Mouse (Mus musculus) left cerebral cortex, adult 2 months (tissue): Measurements from ENCODE around the gene Sirt6. TPM values are rescaled to one million over a fixed set of nuclear protein-coding genes. Genes with fewer than 3 reads are reported as not detected.

Experiments
- DNase-seq, 2 experiments: peaks; one replicate each; pipeline ENCODE4 v3.0.0; 2021 to 2022; ENCODE audit warnings: low spot score in 2 of 2, mixed read lengths in 1 of 2; ENCODE audit errors: extremely low spot score in 1 of 2
- H3K27ac ChIP-seq: fragments of 200-600 bp; 2 replicates; pipeline ENCODE4 v1.8.1; 2022
- H3K4me3 ChIP-seq: fragments of 200-600 bp; 2 replicates; pipeline ENCODE4 v1.8.1; 2022
- CTCF ChIP-seq: fragments of 200-600 bp; IDR thresholded peaks from 2 replicates; pipeline ENCODE4 v1.8.1; 2022; ENCODE audit warnings: antibody characterized with exemption, mild to moderate bottlenecking, moderate library complexity
- intact Hi-C: fragments of 180-260 bp; cut with DNase I; formaldehyde crosslinking; loops from one replicate; pipeline ENCODE4 v1.15.1; 2025
- total RNA-seq, 2 experiments: library from RNA; stranded (reverse); gene quantifications; 2 replicates each; pipeline ENCODE4 v1.2.3; 2021

Gene Sirt6
- total RNA-seq, 2 experiments from 2014 or later: 26.8 to 28.6 TPM

- no peak for DNase-seq
- TF ChIP-seq CTCF: no peak
- Histone ChIP-seq H3K27ac (no peak overlapping the region), H3K4me3 (no peak overlapping the region)
- intact Hi-C loops: no loop called here
Observed at GRCm38 (mm10) chr10:81591846-81592245, 35.8 kb downstream of the Sirt6 start.

- no peak overlapping the region for H3K4me3 ChIP-seq
Observed at GRCm38 (mm10) chr10:81588739-81589138, 38.9 kb downstream of the Sirt6 start.

GRCm38 (mm10) chr10:81583347-81583746 lies 44.2 kb downstream of the Sirt6 start:
- intact Hi-C loops: no loop called here
- no peak overlapping the region for H3K27ac ChIP-seq
- no peak for DNase-seq

More at GRCm38 (mm10) chr10:81588739-81589138, 38.9 kb downstream of the Sirt6 start:
- no peak for TF ChIP-seq CTCF
- no peak overlapping the region for H3K27ac ChIP-seq
- intact Hi-C loops: no loop called here
- no peak for DNase-seq

GRCm38 (mm10) chr10:81580441-81581070 lies 47.0 kb downstream of the Sirt6 start:
- Histone ChIP-seq H3K4me3 (no peak overlapping the region), H3K27ac (no peak overlapping the region)
- TF ChIP-seq CTCF: peak; percentile 19
- intact Hi-C loops: no loop called here
- DNase-seq: no peak

More at GRCm38 (mm10) chr10:81583347-81583746, 44.2 kb downstream of the Sirt6 start:
- H3K4me3 ChIP-seq: no peak overlapping the region
- no peak for TF ChIP-seq CTCF

GRCm38 (mm10) chr10:81579967-81580366 lies 47.6 kb downstream of the Sirt6 start:
- Histone ChIP-seq H3K27ac (no peak overlapping the region), H3K4me3 (no peak overlapping the region)
- no peak for DNase-seq
- intact Hi-C loops: no loop called here
- no peak for TF ChIP-seq CTCF

- H3K4me3 ChIP-seq: peak overlapping the region; percentile 80
- no peak for DNase-seq
- H3K27ac ChIP-seq: no peak overlapping the region; the same call in 1 of the 2 replicates
- TF ChIP-seq CTCF: no peak
- intact Hi-C loops: loop anchor here (2.0 kb wide), 1 partner anchor 21 kb away; no protein-coding TSS in a partner anchor
Observed at GRCm38 (mm10) chr10:81575695-81576094, 51.9 kb downstream of the Sirt6 start.

GRCm38 (mm10) chr10:81575208-81575631 lies 52.4 kb downstream of the Sirt6 start:
- no peak for TF ChIP-seq CTCF
- peak overlapping the region; percentile 79 for H3K27ac ChIP-seq
- H3K4me3 ChIP-seq: peak overlapping the region; percentile 80
- intact Hi-C loops: loop anchor here (2.0 kb wide), 1 partner anchor 22 kb away; no protein-coding TSS in a partner anchor
- peak; percentile 62 for DNase-seq

- TF ChIP-seq CTCF: no peak
- Histone ChIP-seq H3K4me3 (peak within 1 kb of the TSS; percentile 80), H3K27ac (peak within 1 kb of the TSS; percentile 79)
- DNase-seq: no peak
- intact Hi-C loops: loop anchor here (2.0 kb wide), 1 partner anchor 22 kb away; no protein-coding TSS in a partner anchor
Observed at GRCm38 (mm10) chr10:81574081-81575056, 53.2 kb downstream of the Sirt6 start, which contains the start of gene Tle2. TSS of gene Tle2 (plus strand) at chr10:81574561.

GRCm38 (mm10) chr10:81572975-81573374 lies 54.6 kb downstream of the Sirt6 start:
- no peak for DNase-seq
- TF ChIP-seq CTCF: no peak
- no peak overlapping the region for H3K4me3 ChIP-seq
- intact Hi-C loops: no loop called here
- no peak overlapping the region for H3K27ac ChIP-seq

- DNase-seq: no peak
- intact Hi-C loops: no loop called here
- no peak for TF ChIP-seq CTCF
- Histone ChIP-seq H3K27ac (no peak overlapping the region), H3K4me3 (peak overlapping the region; percentile 82; the same call in 1 of the 2 replicates)
Observed at GRCm38 (mm10) chr10:81572133-81572671, 55.4 kb downstream of the Sirt6 start.

Other genes with a start within 250 kb of the Sirt6 start
- 10 to 100 TPM; 69.1 to 70.6 TPM for gene Fzr1, start 249.3 kb downstream of the Sirt6 start, total RNA-seq
- gene Dohh, start 243.4 kb downstream of the Sirt6 start, total RNA-seq: 10 to 100 TPM; 87.1 to 95.1 TPM
- gene Gm48551, start 243.3 kb downstream of the Sirt6 start, total RNA-seq: 1 to 10 TPM; 2.0 to 3.4 TPM
- gene Gm48552, start 238.8 kb downstream of the Sirt6 start, total RNA-seq: 1 to 10 TPM; 5.1 to 7.1 TPM
- 1 to 10 TPM; 1.3 to 1.4 TPM for gene Smim24, start 234.7 kb downstream of the Sirt6 start, total RNA-seq
- gene Nfic, start 172.2 kb downstream of the Sirt6 start, total RNA-seq: 10 to 100 TPM; 93.4 to 94.9 TPM
- gene Celf5, start 145.1 kb downstream of the Sirt6 start, total RNA-seq: 100 to 1,000 TPM; 284 to 288 TPM
- 10 to 100 TPM; 78.3 to 80.8 TPM for gene Ncln, start 131.4 kb downstream of the Sirt6 start, total RNA-seq
- under 1 TPM; 0.56 to 0.70 TPM for gene S1pr4, start 127.7 kb downstream of the Sirt6 start, total RNA-seq
- 1 to 10 TPM; 1.3 to 2.8 TPM for gene Gna15, start 103.6 kb downstream of the Sirt6 start, total RNA-seq
- 100 to 1,000 TPM; 106 to 110 TPM for gene Gna11, start 82.6 kb downstream of the Sirt6 start, total RNA-seq
- gene Aes, start 68.3 kb downstream of the Sirt6 start, total RNA-seq: 100 to 1,000 TPM; 637 to 727 TPM
- gene Tle2, start 53.2 kb downstream of the Sirt6 start, total RNA-seq: 10 to 100 TPM; 36.2 to 40.7 TPM
- gene Tle6, start 26.7 kb downstream of the Sirt6 start, total RNA-seq: 10 to 100 TPM; 10.3 to 12.9 TPM
- 1 to 10 TPM; 2.6 to 2.9 TPM for gene BC025920, start 21.5 kb downstream of the Sirt6 start, total RNA-seq
- gene Ankrd24, start 743 bp upstream of the Sirt6 start, total RNA-seq: 10 to 100 TPM; 46.4 to 47.3 TPM
- gene Gm10778, start 21.3 kb upstream of the Sirt6 start, total RNA-seq: 1 to 10 TPM; 4.3 to 5.0 TPM
- 10 to 100 TPM in 1 of 2 experiments, 1 to 10 TPM in 1; 8.7 to 10.5 TPM for gene Zfp433, start 77.0 kb upstream of the Sirt6 start, total RNA-seq
- 10 to 100 TPM; 10.5 to 11.3 TPM for gene Gm3055, start 143.4 kb upstream of the Sirt6 start, total RNA-seq
- gene Gm4767, start 184.4 kb upstream of the Sirt6 start, total RNA-seq: 1 to 10 TPM; 2.9 to 3.0 TPM
- 1 to 10 TPM; 3.2 to 3.7 TPM for gene Gm32687, start 236.1 kb upstream of the Sirt6 start, total RNA-seq